In the genomic region with DNA sequence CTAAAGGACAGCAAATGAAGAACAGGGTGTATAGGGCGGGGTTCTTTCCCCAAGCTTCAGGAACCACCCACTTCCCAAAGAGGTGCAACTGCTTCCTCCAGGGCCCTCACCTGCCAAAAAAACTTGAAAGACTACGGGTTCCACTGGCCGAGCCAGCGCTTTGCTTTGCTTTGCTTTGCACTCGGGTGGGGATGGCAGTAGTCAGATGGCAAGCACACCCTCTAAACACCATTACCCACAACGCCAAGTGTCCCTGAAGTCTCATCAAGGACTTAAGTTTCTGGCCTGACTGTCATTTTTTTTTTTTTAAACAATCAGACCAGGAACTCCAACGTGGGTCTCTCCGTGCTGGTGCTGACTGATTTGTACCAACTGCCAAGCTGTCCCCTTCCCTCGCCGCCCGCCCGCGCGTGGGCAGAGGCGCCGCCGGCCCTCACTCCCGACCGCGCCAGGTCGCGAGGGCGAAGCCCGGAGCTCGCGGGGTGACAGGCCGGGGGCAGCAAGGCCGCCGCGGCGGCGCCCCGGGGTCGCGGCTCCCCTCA, we compare ENCODE assay signal across 8 mouse cellular contexts. TPM values are rescaled to one million over a fixed set of nuclear protein-coding genes. Genes with fewer than 3 reads are reported as not detected.
DNase-seq lines count a peak whose midpoint lies in the region; ATAC-seq and TF ChIP-seq lines count a peak whose summit lies in the region.

No protein-coding gene starts in this region.

- peak overlapping the region; percentile 93 for H3K9ac ChIP-seq in forebrain, embryonic 15.5 days (replicated peaks)
- H3K9ac ChIP-seq in hindbrain, embryonic 11.5 days (ENCODE audit: low read depth, low read length), result peak overlapping the region; percentile 90
- H3K9ac ChIP-seq in limb, embryonic 12.5 days (replicated peaks), result peak overlapping the region; percentile 88
- peak overlapping the region; percentile 84 for H3K9ac ChIP-seq in midbrain, embryonic 12.5 days (replicated peaks)

- H3K27ac ChIP-seq in bone marrow macrophage, adult 2 months (ENCODE audit: insufficient read depth, low read depth, low read length), result peak overlapping the region; percentile 51
- H3K27ac ChIP-seq in forebrain, embryonic 15.5 days (replicated peaks), result peak overlapping the region; percentile 97
- H3K27ac ChIP-seq in hindbrain, embryonic 11.5 days (ENCODE audit: low read depth, low read length), result peak overlapping the region; percentile 95
- peak overlapping the region; percentile 97 for H3K27ac ChIP-seq in limb, embryonic 12.5 days
- peak overlapping the region; percentile 97 for H3K27ac ChIP-seq in midbrain, embryonic 12.5 days (replicated peaks)

- peak overlapping the region; percentile 68 for H3K4me3 ChIP-seq in bone marrow macrophage, adult 2 months (ENCODE audit: insufficient read depth, low read length)
- peak overlapping the region; percentile 97 for H3K4me3 ChIP-seq in forebrain, embryonic 15.5 days
- peak overlapping the region; percentile 76 for H3K4me3 ChIP-seq in hindbrain, embryonic 11.5 days (ENCODE audit: low read depth, low read length)
- peak overlapping the region; percentile 85 for H3K4me3 ChIP-seq in limb, embryonic 12.5 days (replicated peaks)
- H3K4me3 ChIP-seq in midbrain, embryonic 12.5 days, result peak overlapping the region; percentile 90

- no peaks in the 10 kb centered on the region for H3K36me3 ChIP-seq in forebrain, embryonic 15.5 days
- H3K36me3 ChIP-seq in hindbrain, embryonic 11.5 days (ENCODE audit: control insufficient read depth, insufficient read depth, low read length), result no peaks in the 10 kb centered on the region
- no peaks in the 10 kb centered on the region for H3K36me3 ChIP-seq in limb, embryonic 12.5 days
- no peaks in the 10 kb centered on the region for H3K36me3 ChIP-seq in midbrain, embryonic 12.5 days

- 2% methylated on average over 27 of the region's 35 CpGs for WGBS in forebrain, embryonic 15.5 days
- 1% methylated on average over 29 of the region's 35 CpGs for WGBS in hindbrain, embryonic 11.5 days
- under 1% methylated on average over 34 of the region's 35 CpGs for WGBS in limb, embryonic 12.5 days
- 2% methylated on average over 31 of the region's 35 CpGs for WGBS in midbrain, embryonic 12.5 days

- no peak for TF ChIP-seq POLR2A in bone marrow macrophage, adult 2 months (IDR thresholded peaks at IDR 0.05; ENCODE audit: borderline replicate concordance, low read depth, low read length)

- peak overlapping the region; percentile 71 for H3K4me2 ChIP-seq in forebrain, embryonic 15.5 days (replicated peaks)
- H3K4me2 ChIP-seq in hindbrain, embryonic 11.5 days (replicated peaks; ENCODE audit: low read depth, low read length), result peak overlapping the region; percentile 60
- H3K4me2 ChIP-seq in limb, embryonic 12.5 days, result peak overlapping the region; percentile 75
- peak overlapping the region; percentile 65 for H3K4me2 ChIP-seq in midbrain, embryonic 12.5 days (replicated peaks)

- H3K27me3 ChIP-seq in forebrain, embryonic 15.5 days, result no peaks in the 10 kb centered on the region
- H3K27me3 ChIP-seq in hindbrain, embryonic 11.5 days (ENCODE audit: control insufficient read depth, insufficient read depth, low read length), result no peaks in the 10 kb centered on the region
- H3K27me3 ChIP-seq in limb, embryonic 12.5 days, result no peaks in the 10 kb centered on the region
- H3K27me3 ChIP-seq in midbrain, embryonic 12.5 days, result no peaks in the 10 kb centered on the region

- H3K9me3 ChIP-seq in forebrain, embryonic 15.5 days, result no peaks in the 10 kb centered on the region
- H3K9me3 ChIP-seq in hindbrain, embryonic 11.5 days (ENCODE audit: control insufficient read depth, low read length), result no peaks in the 10 kb centered on the region
- H3K9me3 ChIP-seq in limb, embryonic 12.5 days, result no peaks in the 10 kb centered on the region
- no peaks in the 10 kb centered on the region for H3K9me3 ChIP-seq in midbrain, embryonic 12.5 days

- ATAC-seq in forebrain, embryonic 15.5 days (replicated peaks), result peak; percentile 26
- peak; percentile 5; the same call in 1 of the 2 replicates for ATAC-seq in hindbrain, embryonic 11.5 days (ENCODE audit: low FRiP score)
- ATAC-seq in limb, embryonic 12.5 days (ENCODE audit: insufficient number of reproducible peaks, insufficient read depth, low FRiP score, low TSS enrichment, low read depth), result peak; percentile 27; the same call in 1 of the 2 replicates
- no peak; the same call in 1 of the 2 replicates for ATAC-seq in midbrain, embryonic 12.5 days (ENCODE audit: low FRiP score, low read depth)

- peak; percentile 27 to 44 for DNase-seq in left cerebral cortex, adult 18-20 months (ENCODE audit: low spot score in 2 of 2)
- DNase-seq in left cerebral cortex, adult 11 months (ENCODE audit: low spot score), result no peak
- DNase-seq in hindbrain, embryonic 11.5 days (ENCODE audit: low spot score), result no peak
- peak; percentile 17 for DNase-seq in telencephalon, adult 2 months (ENCODE audit: low read depth, low spot score)

- TF ChIP-seq CTCF in bone marrow macrophage, adult 2 months (IDR thresholded peaks at IDR 0.05; ENCODE audit: low read depth, low read length), result no peak

- peaks cover 5% of the 10 kb centered on the region for H3K4me1 ChIP-seq in bone marrow macrophage, adult 2 months (ENCODE audit: control insufficient read depth, insufficient read depth, low read length)
- H3K4me1 ChIP-seq in forebrain, embryonic 15.5 days, result peaks cover 13% of the 10 kb centered on the region
- H3K4me1 ChIP-seq in hindbrain, embryonic 11.5 days (replicated peaks; ENCODE audit: control insufficient read depth, insufficient read depth, low read length), result no peaks in the 10 kb centered on the region
- H3K4me1 ChIP-seq in limb, embryonic 12.5 days (replicated peaks), result no peaks in the 10 kb centered on the region; the same call in 1 of the 2 replicates
- H3K4me1 ChIP-seq in midbrain, embryonic 12.5 days, result peaks cover 12% of the 10 kb centered on the region

RNA-seq across cellular contexts. Expression of a gene that starts 0.8 kb away (rescaled TPM):
- total RNA-seq in left cerebral cortex, adult 18-20 months (2021), result 100 to 1,000 TPM; 119 to 125 TPM
- 15.5 and 19.5 TPM in 2 replicates for polyA plus RNA-seq in bone marrow macrophage, adult 2 months (2012; ENCODE audit: insufficient read depth, insufficient read length, missing spikeins)
- polyA plus RNA-seq in forebrain, embryonic 15.5 days (2015; fragmentation: Nextera tagmentation; extraction: Ambion mirVana), result 19.6 and 20.6 TPM in 2 replicates
- polyA plus RNA-seq in hindbrain, embryonic 11.5 days (2014; fragmentation: Nextera tagmentation; extraction: Ambion mirVana), result 20.7 and 25.7 TPM in 2 replicates
- polyA plus RNA-seq in limb, embryonic 12.5 days (2016; fragmentation: Nextera tagmentation; extraction: Ambion mirVana), result 20.2 and 20.4 TPM in 2 replicates
- polyA plus RNA-seq in midbrain, embryonic 12.5 days (2016; fragmentation: Nextera tagmentation; extraction: Ambion mirVana), result 24.2 and 26.8 TPM in 2 replicates

RNA-seq across cellular contexts. Expression of a gene that starts 15.9 kb away (rescaled TPM):
- total RNA-seq in left cerebral cortex, adult 18-20 months (2021), result 10 to 100 TPM; 67.1 to 71.6 TPM
- polyA plus RNA-seq in bone marrow macrophage, adult 2 months (2012; ENCODE audit: insufficient read depth, insufficient read length, missing spikeins), result 14.3 and 18.4 TPM in 2 replicates
- polyA plus RNA-seq in forebrain, embryonic 15.5 days (2015; fragmentation: Nextera tagmentation; extraction: Ambion mirVana), result 57.5 and 60.8 TPM in 2 replicates
- polyA plus RNA-seq in hindbrain, embryonic 11.5 days (2014; fragmentation: Nextera tagmentation; extraction: Ambion mirVana), result 35.4 and 38.0 TPM in 2 replicates
- 49.8 and 53.3 TPM in 2 replicates for polyA plus RNA-seq in limb, embryonic 12.5 days (2016; fragmentation: Nextera tagmentation; extraction: Ambion mirVana)
- 42.9 and 47.2 TPM in 2 replicates for polyA plus RNA-seq in midbrain, embryonic 12.5 days (2016; fragmentation: Nextera tagmentation; extraction: Ambion mirVana)

Comparison
In these comparisons a context has a peak if more than half of its experiments do, and no peak if none do; other contexts are left out.
1. DNase-seq: peak in left cerebral cortex, adult 18-20 months (2 of 2) and telencephalon, adult 2 months (single experiment); none in left cerebral cortex, adult 11 months (single experiment) and hindbrain, embryonic 11.5 days (single experiment).
2. Peak in every context shown above with its lines, with median percentiles within 50 percentile points of each other: H3K27ac ChIP-seq, H3K4me3 ChIP-seq, H3K4me2 ChIP-seq and H3K9ac ChIP-seq.